Mouse (Mus musculus) G1E (cell line): ENCODE measurements at regions not wholly inside any gene's neighbourhood (a gene's known extent, or its start where the extent isn't known, plus 50 kb on each side); places are given as distances from the start of the nearest gene placed in this dataset.

Experiments
- CTCF ChIP-seq: IDR thresholded peaks from 2 replicates; pipeline ENCODE4 v1.5.1; 2012; ENCODE audit warnings: low read depth, low read length, inconsistent platforms, mixed read lengths
- GATA1 ChIP-seq: IDR thresholded peaks from 2 replicates; pipeline ENCODE4 v1.6.1; 2012; ENCODE audit warnings: borderline replicate concordance, low read length, inconsistent platforms, mixed read lengths

DNA sequence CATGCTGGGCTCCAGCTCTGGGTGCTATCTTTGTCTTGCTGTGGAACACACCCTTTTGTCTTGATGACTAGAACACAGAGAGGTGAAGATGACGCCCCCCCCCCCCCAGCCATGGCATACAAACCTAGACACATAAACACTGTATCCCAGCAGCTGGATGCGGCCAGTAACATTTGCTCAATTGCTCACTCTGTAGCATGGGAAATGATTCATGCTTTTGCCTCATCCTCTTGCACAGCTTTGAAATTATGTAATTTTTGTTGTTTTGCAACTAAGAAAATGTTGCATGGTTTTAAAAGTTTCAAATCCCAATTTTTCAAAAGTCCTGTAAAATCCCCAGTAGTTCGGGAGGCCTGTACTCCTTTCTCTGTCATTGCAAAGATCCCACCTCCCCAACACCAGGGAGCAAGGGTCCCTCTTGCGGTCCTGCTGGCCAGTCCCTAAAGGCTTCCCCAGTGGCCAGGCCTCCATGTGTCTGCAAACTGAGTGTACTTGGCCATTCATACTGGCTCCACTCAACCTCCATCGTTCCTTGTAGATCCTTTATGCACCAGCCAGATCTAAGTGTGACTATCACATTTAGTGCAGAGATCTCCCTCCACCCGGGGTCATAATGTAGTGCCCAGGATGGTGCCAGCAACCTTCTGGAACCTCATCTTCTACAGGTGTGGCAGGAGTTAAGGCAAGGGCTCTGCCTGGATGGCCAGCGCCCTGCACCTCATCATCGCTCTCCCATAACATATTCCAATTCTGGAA lies 123.3 kb upstream of the Spdye4c start:
- TF ChIP-seq CTCF, result no peak
- no peak for TF ChIP-seq GATA1
